Mouse (Mus musculus): ENCODE results near the gene Dusp13.

DNA sequence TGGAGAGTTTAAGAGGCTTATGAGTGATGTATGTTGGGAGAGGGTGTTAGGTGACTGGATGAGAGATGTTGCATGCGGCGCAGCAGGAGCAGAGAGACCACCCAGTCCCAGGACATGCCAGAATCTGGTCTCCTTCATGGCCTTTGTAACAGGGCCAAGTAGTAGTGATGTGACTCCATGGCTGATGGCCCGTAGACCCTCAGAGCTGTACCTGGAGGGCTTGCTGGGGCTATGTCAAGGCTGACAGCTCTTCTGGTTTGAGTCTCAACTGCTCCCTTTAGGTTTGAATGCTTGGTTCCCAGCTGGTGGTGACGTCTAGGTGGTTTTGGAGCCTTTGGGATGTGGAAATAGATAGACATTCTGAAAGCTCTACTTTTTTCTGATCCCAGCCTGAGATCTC, 21.0 kb downstream of the Dusp13 start:
- no peak for TF ChIP-seq POLR2A (IDR thresholded peaks at IDR 0.05; ENCODE audit: low read depth, low read length)
- TF ChIP-seq CTCF (IDR thresholded peaks at IDR 0.05; ENCODE audit: borderline replicate concordance, insufficient read depth, low read length) = no peak

Measured in embryonic fibroblast, embryonic 13.5 days (primary cell).